Mouse (Mus musculus): ENCODE measurements at regions not wholly inside any gene's neighbourhood (a gene's known extent, or its start where the extent isn't known, plus 50 kb on each side); places are given as distances from the start of the nearest gene placed in this dataset.

DNA sequence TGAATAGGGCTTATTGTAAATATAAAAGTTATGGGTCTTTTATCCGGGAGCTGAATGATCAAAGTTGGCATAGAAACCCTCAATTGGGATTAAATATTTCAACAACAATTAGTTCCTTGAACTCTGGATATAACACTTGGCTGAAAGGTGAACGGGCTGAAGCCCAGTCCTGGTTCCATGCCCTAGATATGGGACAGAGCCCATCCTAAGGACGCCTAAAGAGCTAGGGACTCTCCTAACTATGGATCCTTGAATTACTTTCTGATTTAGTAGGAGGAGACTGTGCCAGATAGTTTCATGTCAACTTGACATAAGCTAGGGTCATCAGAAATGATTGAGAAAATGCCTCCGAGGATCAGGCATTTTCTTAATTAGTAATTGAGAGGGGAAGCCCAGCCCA is 629.5 kb upstream of the Auts2 start:
- TF ChIP-seq HCFC1 (IDR thresholded peaks at IDR 0.05; ENCODE audit: low read depth, low read length) (no peak), POLR2A (IDR thresholded peaks at IDR 0.05; ENCODE audit: low read depth, low read length) (no peak), CTCF (conservative IDR thresholded peaks at IDR 0.05 in 1 of 2, IDR thresholded peaks at IDR 0.05 in 1 of 2; ENCODE audit: low read depth in 2 of 2, low read length in 2 of 2) (no peak), JUND (conservative IDR thresholded peaks at IDR 0.05; ENCODE audit: low read depth, low read length) (no peak), MEF2A (IDR thresholded peaks at IDR 0.05; ENCODE audit: borderline replicate concordance, low read depth, low read length) (no peak), ELF1 (IDR thresholded peaks at IDR 0.05; ENCODE audit: low read depth, low read length) (no peak), MXI1 (IDR thresholded peaks at IDR 0.05; ENCODE audit: low read depth, low read length) (no peak)

Measured in CH12.LX (cell line).